Mouse (Mus musculus) B cell, adult 67 days (primary cell): Measurements from ENCODE around the gene Gstm4. TPM values are rescaled to one million over a fixed set of nuclear protein-coding genes. Genes with fewer than 3 reads are reported as not detected.

Experiments
- total RNA-seq, 2 experiments: library from RNA; stranded (reverse); gene quantifications; 4 replicates each; pipeline ENCODE4 v1.2.4; 2023

Gene Gstm4
- 1 to 10 TPM; 6.0 to 6.5 TPM for total RNA-seq

GRCm38 (mm10) chr3:108044394-108045140 lies at the start of gene Gstm4:
Gstm4 (minus strand) TSS chr3:108044894.

GRCm38 (mm10) chr3:108092536-108093115 lies 47.9 kb upstream of the Gstm4 start, which contains the start of gene Gnat2:
Gnat2 (plus strand) TSS chr3:108092789.

GRCm38 (mm10) chr3:108086470-108086979 lies 41.8 kb upstream of the Gstm4 start, which contains the start of gene Ampd2:
Ampd2 (minus strand) TSS chr3:108086651.

GRCm38 (mm10) chr3:108017473-108018189 lies 27.1 kb downstream of the Gstm4 start, which contains the start of gene Gstm1:
Gstm1 (minus strand) TSS chr3:108017973.

Other genes with a start within 250 kb of the Gstm4 start
- gene Eps8l3, start 167.7 kb downstream of the Gstm4 start, total RNA-seq = not detected
- not detected for gene Gstm5, start 149.1 kb downstream of the Gstm4 start, total RNA-seq
- gene Gstm7, start 113.1 kb downstream of the Gstm4 start, total RNA-seq = 1 to 10 TPM; 3.5 to 4.6 TPM
- gene Gstm6, start 101.1 kb downstream of the Gstm4 start, total RNA-seq = not detected
- not detected for gene Gstm3, start 75.6 kb downstream of the Gstm4 start, total RNA-seq
- not detected for gene Gstm2, start 58.4 kb downstream of the Gstm4 start, total RNA-seq
- gene Gstm1, start 26.9 kb downstream of the Gstm4 start, total RNA-seq = 10 to 100 TPM; 15.3 to 18.1 TPM
- gene Ampd2, start 41.8 kb upstream of the Gstm4 start, total RNA-seq = 10 to 100 TPM; 26.9 to 27.9 TPM
- gene Gnat2, start 47.9 kb upstream of the Gstm4 start, total RNA-seq = under 1 TPM in 1 of 2 experiments, not detected in 1; 0.36 TPM
- 10 to 100 TPM; 66.3 to 72.4 TPM for gene Gnai3, start 101.3 kb upstream of the Gstm4 start, total RNA-seq
- gene Gpr61, start 110.0 kb upstream of the Gstm4 start, total RNA-seq = not detected
- 1 to 10 TPM; 2.5 to 2.9 TPM for gene Amigo1, start 141.4 kb upstream of the Gstm4 start, total RNA-seq
- 10 to 100 TPM; 34.4 to 35.4 TPM for gene Cyb561d1, start 156.3 kb upstream of the Gstm4 start, total RNA-seq
- 10 to 100 TPM; 31.8 to 35.8 TPM for gene Atxn7l2, start 166.0 kb upstream of the Gstm4 start, total RNA-seq
- not detected for gene Sypl2, start 181.8 kb upstream of the Gstm4 start, total RNA-seq
- 10 to 100 TPM; 41.3 to 43.4 TPM for gene Psma5, start 212.0 kb upstream of the Gstm4 start, total RNA-seq
- gene Sort1, start 239.2 kb upstream of the Gstm4 start, total RNA-seq = under 1 TPM; 0.15 to 0.61 TPM